Comparison of ENCODE assay signal across 16 mouse cellular contexts in the genomic region with DNA sequence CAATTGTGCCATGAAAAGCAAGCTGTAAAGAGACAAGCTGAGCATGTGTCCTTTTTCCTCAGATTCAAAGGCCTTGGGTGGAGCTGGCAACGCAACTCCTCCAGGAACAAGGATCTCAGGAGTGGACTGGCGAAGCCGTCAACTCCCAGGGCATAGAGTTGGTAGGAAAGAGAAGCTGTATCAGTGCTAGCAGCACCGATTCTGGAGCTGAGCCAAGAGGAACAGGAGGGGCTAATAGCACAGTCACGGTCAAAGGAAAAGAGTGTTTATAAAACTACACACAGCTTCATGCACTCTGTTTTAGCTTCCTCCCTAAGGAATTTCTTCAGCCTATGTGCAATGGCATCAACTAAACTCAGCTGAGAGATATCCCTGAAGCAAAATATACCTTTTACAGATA. TPM values are rescaled to one million over a fixed set of nuclear protein-coding genes. Genes with fewer than 3 reads are reported as not detected.
DNase-seq lines count a peak whose midpoint lies in the region; ATAC-seq lines count a peak whose summit lies in the region.
"Had no signal": no experiment of that assay in that cellular context is flagged by ENCODE, and none has a peak within 500 bp of the region (broad histone marks: within the 10 kb centered on the region; RNA-seq: fewer than 3 reads in every experiment).

No protein-coding gene starts in this region.

- 73% methylated on average over 5 of the region's 5 CpGs for WGBS in hindbrain, embryonic 11.5 days
- WGBS in hindbrain, embryonic 13.5 days, result 74% methylated on average over 5 of the region's 5 CpGs

- no peak overlapping the region for H3K4me2 ChIP-seq in hindbrain, embryonic 11.5 days (replicated peaks; ENCODE audit: low read depth, low read length)
- H3K4me2 ChIP-seq in hindbrain, embryonic 13.5 days, result no peak overlapping the region
- H3K4me2 ChIP-seq: neural tube, embryonic 15.5 days had no signal

- ATAC-seq in hindbrain, embryonic 11.5 days (ENCODE audit: low FRiP score), result no peak
- no peak for ATAC-seq in hindbrain, embryonic 13.5 days (ENCODE audit: low FRiP score)
- peak; percentile 77 for ATAC-seq in granulocyte monocyte progenitor cell, adult 5-6 weeks (replicated peaks; ENCODE audit: poor library complexity, severe bottlenecking)

- DNase-seq in hindbrain, embryonic 11.5 days (ENCODE audit: low spot score), result peak; percentile 6
- peak; percentile 11 for DNase-seq in ZHBTc4 (ENCODE audit: low read depth, low spot score)
- DNase-seq in lung, postnatal 36 days, result peak; percentile 73
- no peak for DNase-seq in thymus, postnatal 36 days
- no peak for DNase-seq in T-cell, adult 2 months (ENCODE audit: low spot score)
- DNase-seq: adrenal gland, postnatal 25 days; cerebellum, adult 9-10 months; thymus, adult 2 months had no signal

- H3K36me3 ChIP-seq in hindbrain, embryonic 11.5 days (ENCODE audit: control insufficient read depth, insufficient read depth, low read length), result no peaks in the 10 kb centered on the region
- H3K36me3 ChIP-seq in hindbrain, embryonic 13.5 days, result no peaks in the 10 kb centered on the region
- H3K36me3 ChIP-seq: forebrain, embryonic 10.5 days; neural tube, embryonic 15.5 days had no signal

- no peak overlapping the region for H3K9ac ChIP-seq in hindbrain, embryonic 11.5 days (ENCODE audit: low read depth, low read length)
- H3K9ac ChIP-seq in hindbrain, embryonic 13.5 days, result no peak overlapping the region
- H3K9ac ChIP-seq: neural tube, embryonic 15.5 days had no signal

- H3K4me3 ChIP-seq in hindbrain, embryonic 11.5 days (ENCODE audit: low read depth, low read length), result no peak overlapping the region
- H3K4me3 ChIP-seq in hindbrain, embryonic 13.5 days, result no peak overlapping the region
- H3K4me3 ChIP-seq: forebrain, embryonic 10.5 days; heart, adult 2 months; megakaryocyte, embryonic 14.5 days; neural tube, embryonic 15.5 days had no signal

- no peak overlapping the region for H3K27ac ChIP-seq in hindbrain, embryonic 11.5 days (ENCODE audit: low read depth, low read length)
- no peak overlapping the region for H3K27ac ChIP-seq in hindbrain, embryonic 13.5 days
- H3K27ac ChIP-seq: forebrain, embryonic 10.5 days; heart, adult 2 months; neural tube, embryonic 15.5 days had no signal

- H3K4me1 ChIP-seq in hindbrain, embryonic 11.5 days (replicated peaks; ENCODE audit: control insufficient read depth, insufficient read depth, low read length), result no peaks in the 10 kb centered on the region
- H3K4me1 ChIP-seq in hindbrain, embryonic 13.5 days (replicated peaks), result no peaks in the 10 kb centered on the region
- H3K4me1 ChIP-seq: forebrain, embryonic 10.5 days; neural tube, embryonic 15.5 days had no signal

- no peaks in the 10 kb centered on the region for H3K27me3 ChIP-seq in hindbrain, embryonic 11.5 days (ENCODE audit: control insufficient read depth, insufficient read depth, low read length)
- no peaks in the 10 kb centered on the region for H3K27me3 ChIP-seq in hindbrain, embryonic 13.5 days
- H3K27me3 ChIP-seq: megakaryocyte, embryonic 14.5 days; neural tube, embryonic 15.5 days had no signal

- H3K9me3 ChIP-seq in hindbrain, embryonic 11.5 days (ENCODE audit: control insufficient read depth, low read length), result no peaks in the 10 kb centered on the region
- H3K9me3 ChIP-seq in hindbrain, embryonic 13.5 days, result no peaks in the 10 kb centered on the region
- H3K9me3 ChIP-seq: forebrain, embryonic 10.5 days; megakaryocyte, embryonic 14.5 days; neural tube, embryonic 15.5 days had no signal

RNA-seq across cellular contexts. Expression of gene Olfr553, which starts 1.6 kb away (rescaled TPM):
- polyA plus RNA-seq in hindbrain, embryonic 11.5 days (2014; fragmentation: Nextera tagmentation; extraction: Ambion mirVana), result not detected in 2 replicates
- not detected in 2 replicates for polyA plus RNA-seq in hindbrain, embryonic 13.5 days (2015; fragmentation: Nextera tagmentation; extraction: Ambion mirVana)
- total RNA-seq in granulocyte monocyte progenitor cell, adult 5-6 weeks (2014; fragmentation: Nextera tagmentation), result not detected in 2 replicates
- not detected in 2 replicates for total RNA-seq in granulocyte monocyte progenitor cell, adult 5-6 weeks (2017)
- total RNA-seq: adrenal gland, postnatal 25 days; heart, adult 2 months; left cerebral cortex, postnatal 25 days had no signal
- polyA plus RNA-seq: forebrain, embryonic 10.5 days; heart, adult 2 months; kidney, embryonic 14.5 days; neural tube, embryonic 15.5 days; thymus, adult 2 months had no signal

RNA-seq across cellular contexts. Expression of gene Olfr554, which starts 18.6 kb away (rescaled TPM):
- not detected in 2 replicates for polyA plus RNA-seq in hindbrain, embryonic 11.5 days (2014; fragmentation: Nextera tagmentation; extraction: Ambion mirVana)
- polyA plus RNA-seq in hindbrain, embryonic 13.5 days (2015; fragmentation: Nextera tagmentation; extraction: Ambion mirVana), result not detected in 2 replicates
- total RNA-seq in granulocyte monocyte progenitor cell, adult 5-6 weeks (2014; fragmentation: Nextera tagmentation), result not detected in 2 replicates
- total RNA-seq in granulocyte monocyte progenitor cell, adult 5-6 weeks (2017), result not detected in 2 replicates
- total RNA-seq: adrenal gland, postnatal 25 days; heart, adult 2 months; left cerebral cortex, postnatal 25 days had no signal
- polyA plus RNA-seq: forebrain, embryonic 10.5 days; heart, adult 2 months; kidney, embryonic 14.5 days; neural tube, embryonic 15.5 days; thymus, adult 2 months had no signal

RNA-seq across cellular contexts. Expression of gene Olfr552, which starts 22.0 kb away (rescaled TPM):
- polyA plus RNA-seq in hindbrain, embryonic 11.5 days (2014; fragmentation: Nextera tagmentation; extraction: Ambion mirVana), result not detected in 2 replicates
- polyA plus RNA-seq in hindbrain, embryonic 13.5 days (2015; fragmentation: Nextera tagmentation; extraction: Ambion mirVana), result not detected in 2 replicates
- not detected in 2 replicates for total RNA-seq in granulocyte monocyte progenitor cell, adult 5-6 weeks (2014; fragmentation: Nextera tagmentation)
- 0.09 TPM in 1 of 2 replicates, not detected in the other for total RNA-seq in granulocyte monocyte progenitor cell, adult 5-6 weeks (2017)
- total RNA-seq: adrenal gland, postnatal 25 days had no signal
- polyA plus RNA-seq: forebrain, embryonic 10.5 days; heart, adult 2 months; kidney, embryonic 14.5 days; neural tube, embryonic 15.5 days; thymus, adult 2 months had no signal

RNA-seq across cellular contexts. Expression of gene Olfr551, which starts 27.9 kb away (rescaled TPM):
- polyA plus RNA-seq in hindbrain, embryonic 11.5 days (2014; fragmentation: Nextera tagmentation; extraction: Ambion mirVana), result not detected in 2 replicates
- not detected in 2 replicates for polyA plus RNA-seq in hindbrain, embryonic 13.5 days (2015; fragmentation: Nextera tagmentation; extraction: Ambion mirVana)
- not detected in 2 replicates for total RNA-seq in granulocyte monocyte progenitor cell, adult 5-6 weeks (2014; fragmentation: Nextera tagmentation)
- total RNA-seq in granulocyte monocyte progenitor cell, adult 5-6 weeks (2017), result not detected in 2 replicates
- total RNA-seq: adrenal gland, postnatal 25 days; heart, adult 2 months; left cerebral cortex, postnatal 25 days had no signal
- polyA plus RNA-seq: forebrain, embryonic 10.5 days; heart, adult 2 months; kidney, embryonic 14.5 days; neural tube, embryonic 15.5 days; thymus, adult 2 months had no signal

RNA-seq across cellular contexts. Expression of gene Olfr555, which starts 39.0 kb away (rescaled TPM):
- polyA plus RNA-seq in hindbrain, embryonic 11.5 days (2014; fragmentation: Nextera tagmentation; extraction: Ambion mirVana), result not detected in 2 replicates
- not detected in 2 replicates for polyA plus RNA-seq in hindbrain, embryonic 13.5 days (2015; fragmentation: Nextera tagmentation; extraction: Ambion mirVana)
- total RNA-seq in granulocyte monocyte progenitor cell, adult 5-6 weeks (2014; fragmentation: Nextera tagmentation), result not detected in 2 replicates
- not detected in 2 replicates for total RNA-seq in granulocyte monocyte progenitor cell, adult 5-6 weeks (2017)
- total RNA-seq: adrenal gland, postnatal 25 days; heart, adult 2 months; left cerebral cortex, postnatal 25 days had no signal
- polyA plus RNA-seq: forebrain, embryonic 10.5 days; heart, adult 2 months; kidney, embryonic 14.5 days; neural tube, embryonic 15.5 days; thymus, adult 2 months had no signal

Comparison
In these comparisons a context has a peak if more than half of its experiments do, and no peak if none do; other contexts are left out.
1. DNase-seq: peak in hindbrain, embryonic 11.5 days (single experiment), ZHBTc4 (single experiment) and lung, postnatal 36 days (single experiment); none in thymus, postnatal 36 days (0 of 2) and T-cell, adult 2 months (single experiment).